Mouse (Mus musculus): ENCODE data around the gene Mcrip2. TPM values are rescaled to one million over a fixed set of nuclear protein-coding genes. Genes with fewer than 3 reads are reported as not detected.

Mcrip2 gene
- polyA plus RNA-seq, 1 experiment from 2014 or later, result 61.2 TPM

DNA sequence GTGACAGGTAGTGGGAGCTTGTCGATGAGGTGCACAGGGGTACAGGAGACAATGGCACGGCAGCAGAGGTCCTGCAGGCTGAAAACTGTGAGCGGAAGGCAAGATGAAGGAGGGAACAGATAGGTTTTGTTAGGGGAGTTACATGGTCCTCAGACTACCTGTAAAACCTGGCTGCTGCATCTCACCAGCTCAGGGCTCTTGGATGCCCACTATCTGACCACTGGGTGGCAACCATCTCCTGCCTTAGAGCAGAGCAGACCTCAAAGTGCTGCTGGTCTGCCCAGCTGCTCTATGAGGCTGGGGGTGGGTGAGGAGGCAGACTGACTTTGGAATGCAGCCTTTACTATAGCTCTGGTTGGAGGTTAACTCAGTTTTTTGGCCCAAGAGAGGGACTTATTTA lies 15.3 kb upstream of the Mcrip2 start:
- Histone ChIP-seq H3K9ac (ENCODE audit: low read length) (no peak overlapping the region), H3K36me3 (ENCODE audit: control insufficient read depth, insufficient read depth, low read length) (peaks cover 54% of the 10 kb centered on the region), H3K4me3 (ENCODE audit: low read depth, low read length) (no peak overlapping the region), H3K9me3 (ENCODE audit: control insufficient read depth, low read length) (no peaks in the 10 kb centered on the region), H3K4me2 (ENCODE audit: low read length) (no peak overlapping the region), H3K4me1 (replicated peaks; ENCODE audit: control insufficient read depth, insufficient read depth, low read length) (no peaks in the 10 kb centered on the region; the same call in 1 of the 2 replicates), H3K27ac (ENCODE audit: low read depth) (no peak overlapping the region), H3K27me3 (replicated peaks; ENCODE audit: control insufficient read depth, insufficient read depth, low read length) (no peaks in the 10 kb centered on the region)
- ATAC-seq (replicated peaks; ENCODE audit: low FRiP score, low TSS enrichment, low read depth) (no peak), DNase-seq (ENCODE audit: low spot score) (no peak)
- 90% methylated on average over 3 of the region's 3 CpGs for WGBS

DNA sequence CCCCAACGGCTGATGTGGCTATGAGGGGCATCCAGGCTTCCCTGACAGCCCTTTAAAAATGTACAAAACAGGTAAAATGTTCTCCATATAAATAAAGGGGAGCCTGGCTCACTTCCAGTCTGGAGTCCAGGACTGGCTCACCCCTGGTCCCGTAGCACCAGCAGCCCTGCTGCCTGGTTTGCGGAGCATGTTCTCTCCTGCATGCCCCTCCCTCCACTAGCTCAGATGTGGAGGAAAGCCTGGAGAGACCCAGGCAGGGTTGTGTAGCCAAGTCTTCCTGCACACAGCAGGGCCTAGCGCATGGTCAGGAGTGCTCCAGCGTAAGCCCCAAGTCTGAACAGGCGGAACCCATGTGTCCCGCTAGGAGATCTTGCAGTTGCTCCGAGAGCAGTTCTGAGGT lies 14.7 kb upstream of the Mcrip2 start:
- Histone ChIP-seq H3K9ac (ENCODE audit: low read length) (no peak overlapping the region), H3K36me3 (ENCODE audit: control insufficient read depth, insufficient read depth, low read length) (peaks cover 55% of the 10 kb centered on the region), H3K27ac (ENCODE audit: low read depth) (no peak overlapping the region), H3K4me1 (replicated peaks; ENCODE audit: control insufficient read depth, insufficient read depth, low read length) (no peaks in the 10 kb centered on the region; the same call in 1 of the 2 replicates), H3K4me2 (ENCODE audit: low read length) (no peak overlapping the region), H3K9me3 (ENCODE audit: control insufficient read depth, low read length) (no peaks in the 10 kb centered on the region), H3K4me3 (ENCODE audit: low read depth, low read length) (no peak overlapping the region), H3K27me3 (replicated peaks; ENCODE audit: control insufficient read depth, insufficient read depth, low read length) (no peaks in the 10 kb centered on the region)
- ATAC-seq (replicated peaks; ENCODE audit: low FRiP score, low TSS enrichment, low read depth) (no peak), DNase-seq (ENCODE audit: low spot score) (no peak)
- WGBS, result 82% methylated on average over 8 of the region's 8 CpGs

DNA sequence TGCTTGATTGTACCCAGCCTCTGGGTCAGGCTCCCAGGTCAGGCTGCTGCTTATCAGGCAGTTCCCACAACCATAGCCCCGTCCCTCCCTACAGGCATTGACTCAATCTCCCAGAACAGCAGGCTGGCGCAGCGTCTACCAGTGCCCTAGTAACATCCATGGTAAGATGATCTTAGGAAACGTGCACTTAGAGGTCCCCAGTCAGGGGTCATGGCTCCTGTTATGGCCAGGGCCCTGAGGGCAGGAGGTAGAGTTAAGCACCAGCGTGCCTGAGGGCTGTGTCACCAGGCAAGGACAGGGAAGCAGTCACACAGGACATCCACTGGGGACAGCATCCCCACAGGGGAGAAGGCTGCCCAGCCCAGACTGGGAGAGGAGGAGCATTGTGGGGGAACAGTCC lies 13.7 kb upstream of the Mcrip2 start:
- Histone ChIP-seq H3K4me1 (replicated peaks; ENCODE audit: control insufficient read depth, insufficient read depth, low read length) (no peaks in the 10 kb centered on the region; the same call in 1 of the 2 replicates), H3K36me3 (ENCODE audit: control insufficient read depth, insufficient read depth, low read length) (peaks cover 59% of the 10 kb centered on the region), H3K9me3 (ENCODE audit: control insufficient read depth, low read length) (no peaks in the 10 kb centered on the region), H3K9ac (ENCODE audit: low read length) (no peak overlapping the region), H3K27me3 (replicated peaks; ENCODE audit: control insufficient read depth, insufficient read depth, low read length) (no peaks in the 10 kb centered on the region), H3K27ac (ENCODE audit: low read depth) (no peak overlapping the region), H3K4me3 (ENCODE audit: low read depth, low read length) (no peak overlapping the region), H3K4me2 (ENCODE audit: low read length) (no peak overlapping the region)
- ATAC-seq (replicated peaks; ENCODE audit: low FRiP score, low TSS enrichment, low read depth) (no peak), DNase-seq (ENCODE audit: low spot score) (no peak)
- WGBS, result 33% methylated on average over 5 of the region's 5 CpGs

DNA sequence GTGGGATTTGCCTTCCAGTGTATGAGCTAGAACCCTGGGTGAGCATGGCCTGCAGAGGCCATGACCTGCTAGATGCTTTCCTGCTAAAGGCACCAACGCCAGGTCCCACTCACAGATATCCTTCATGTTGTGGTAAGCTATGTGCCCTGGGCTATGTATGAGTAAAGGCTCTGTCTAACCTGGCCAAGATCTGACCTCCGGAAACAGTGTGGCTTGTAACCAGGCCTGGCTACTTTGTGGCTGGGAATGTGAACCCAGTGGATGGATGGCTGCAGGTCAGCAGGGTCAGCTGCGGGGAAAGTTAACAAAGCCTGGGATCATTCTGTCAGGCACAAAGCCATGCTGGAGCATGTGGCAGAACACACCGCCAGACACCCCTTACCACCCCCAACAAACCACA lies 13.1 kb upstream of the Mcrip2 start:
- ATAC-seq (replicated peaks; ENCODE audit: low FRiP score, low TSS enrichment, low read depth) (no peak), DNase-seq (ENCODE audit: low spot score) (no peak)
- H3K27ac ChIP-seq (ENCODE audit: low read depth), result no peak overlapping the region
- H3K4me3 ChIP-seq (ENCODE audit: low read depth, low read length), result no peak overlapping the region
- WGBS, result 29% methylated on average over 4 of the region's 4 CpGs
- peaks cover 4% of the 10 kb centered on the region for H3K4me1 ChIP-seq (replicated peaks; ENCODE audit: control insufficient read depth, insufficient read depth, low read length)
- H3K36me3 ChIP-seq (ENCODE audit: control insufficient read depth, insufficient read depth, low read length), result peaks cover 56% of the 10 kb centered on the region
- no peak overlapping the region for H3K4me2 ChIP-seq (ENCODE audit: low read length)
- H3K9me3 ChIP-seq (ENCODE audit: control insufficient read depth, low read length), result no peaks in the 10 kb centered on the region
- H3K27me3 ChIP-seq (replicated peaks; ENCODE audit: control insufficient read depth, insufficient read depth, low read length), result no peaks in the 10 kb centered on the region
- no peak overlapping the region for H3K9ac ChIP-seq (ENCODE audit: low read length)

DNA sequence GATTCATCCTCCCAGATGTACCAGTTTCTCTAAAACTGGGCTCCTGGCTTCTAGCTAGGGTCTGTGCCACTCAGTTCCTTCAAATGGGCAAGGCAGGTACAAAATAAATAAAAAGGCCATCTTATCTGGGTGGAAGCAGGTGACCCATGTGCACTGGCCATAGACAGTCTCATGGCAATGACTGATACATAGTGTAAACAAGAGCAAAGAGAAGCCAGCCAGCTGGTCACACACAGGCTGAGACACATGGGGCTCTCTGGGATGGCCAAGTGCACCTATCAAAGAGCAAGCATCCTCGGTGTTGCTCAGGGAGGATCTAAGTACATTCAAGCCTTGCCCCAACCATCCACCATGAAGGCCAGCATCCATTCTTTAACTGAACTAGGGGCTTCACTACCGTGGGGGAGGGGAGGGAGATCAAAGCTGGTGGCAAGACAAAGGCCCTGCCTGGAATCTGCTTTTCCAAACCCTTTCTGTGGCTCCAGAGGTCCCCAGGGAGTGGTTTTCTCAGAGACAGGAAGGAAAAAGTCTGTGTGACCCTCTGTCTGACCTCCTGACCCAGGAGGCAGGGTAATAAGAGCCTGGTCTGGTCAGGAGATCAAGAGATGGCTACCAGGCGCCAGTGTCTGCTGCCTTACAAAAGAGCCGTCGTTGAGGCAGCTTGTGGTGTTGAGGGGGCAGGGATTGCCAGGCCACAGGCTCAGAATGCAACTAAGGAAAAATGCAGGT lies 12.5 kb upstream of the Mcrip2 start:
- 15% methylated on average over 5 of the region's 5 CpGs for WGBS
- Histone ChIP-seq H3K9ac (ENCODE audit: low read length) (no peak overlapping the region), H3K27me3 (replicated peaks; ENCODE audit: control insufficient read depth, insufficient read depth, low read length) (no peaks in the 10 kb centered on the region), H3K4me3 (ENCODE audit: low read depth, low read length) (no peak overlapping the region), H3K27ac (ENCODE audit: low read depth) (no peak overlapping the region), H3K36me3 (ENCODE audit: control insufficient read depth, insufficient read depth, low read length) (peaks cover 56% of the 10 kb centered on the region), H3K4me2 (ENCODE audit: low read length) (no peak overlapping the region), H3K4me1 (replicated peaks; ENCODE audit: control insufficient read depth, insufficient read depth, low read length) (peaks cover 10% of the 10 kb centered on the region), H3K9me3 (ENCODE audit: control insufficient read depth, low read length) (no peaks in the 10 kb centered on the region)
- ATAC-seq (replicated peaks; ENCODE audit: low FRiP score, low TSS enrichment, low read depth), result no peak
- no peak for DNase-seq (ENCODE audit: low spot score)

DNA sequence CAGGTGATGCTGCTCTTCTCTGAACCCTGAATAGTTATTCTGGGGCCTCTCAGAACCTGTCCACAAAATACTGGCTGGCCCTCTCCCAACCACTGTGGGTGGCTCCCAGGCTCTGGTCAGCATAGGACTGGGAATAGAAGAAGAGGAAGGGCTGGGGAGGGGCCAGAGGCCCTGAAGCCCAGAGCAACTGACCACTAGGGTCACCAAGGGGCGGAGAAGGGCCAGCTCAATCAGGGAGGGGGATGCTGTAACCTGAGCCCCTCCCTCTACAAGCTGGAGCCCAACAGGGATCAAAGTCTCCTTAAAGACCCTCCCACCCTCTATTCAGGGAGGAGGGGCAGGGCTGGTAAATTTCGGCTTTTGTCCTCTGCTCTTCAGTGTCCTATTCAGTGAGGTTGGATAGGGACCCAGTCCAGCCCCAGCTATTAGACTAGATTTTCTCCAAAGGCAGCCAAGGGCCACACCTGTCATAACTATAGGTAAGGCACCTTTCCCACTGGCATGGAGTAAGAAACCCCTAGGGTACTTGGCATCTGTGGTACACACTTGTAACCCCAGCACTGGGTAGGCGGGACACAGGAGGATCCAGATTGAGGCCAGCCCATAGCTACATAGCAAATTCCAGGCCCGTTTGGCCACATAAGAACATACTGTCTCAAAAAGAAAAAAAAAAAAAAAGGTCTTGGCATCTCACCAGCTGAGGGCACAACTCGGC lies 11.8 kb upstream of the Mcrip2 start, which contains the start of gene Wfikkn1:
TSS of gene Wfikkn1 (minus strand) at position 663 of the 715 bp plus-strand sequence.
- no peak for DNase-seq (ENCODE audit: low spot score)
- Histone ChIP-seq H3K36me3 (ENCODE audit: control insufficient read depth, insufficient read depth, low read length) (peaks cover 56% of the 10 kb centered on the region), H3K9me3 (ENCODE audit: control insufficient read depth, low read length) (no peaks in the 10 kb centered on the region), H3K4me2 (ENCODE audit: low read length) (no peak within 1 kb of the TSS), H3K4me1 (replicated peaks; ENCODE audit: control insufficient read depth, insufficient read depth, low read length) (peaks cover 14% of the 10 kb centered on the region), H3K4me3 (ENCODE audit: low read depth, low read length) (no peak within 1 kb of the TSS), H3K9ac (ENCODE audit: low read length) (no peak within 1 kb of the TSS), H3K27me3 (replicated peaks; ENCODE audit: control insufficient read depth, insufficient read depth, low read length) (no peaks in the 10 kb centered on the region), H3K27ac (ENCODE audit: low read depth) (no peak within 1 kb of the TSS)
- WGBS, result 39% methylated on average over 5 of the region's 5 CpGs
- no peak for ATAC-seq (replicated peaks; ENCODE audit: low FRiP score, low TSS enrichment, low read depth)

DNA sequence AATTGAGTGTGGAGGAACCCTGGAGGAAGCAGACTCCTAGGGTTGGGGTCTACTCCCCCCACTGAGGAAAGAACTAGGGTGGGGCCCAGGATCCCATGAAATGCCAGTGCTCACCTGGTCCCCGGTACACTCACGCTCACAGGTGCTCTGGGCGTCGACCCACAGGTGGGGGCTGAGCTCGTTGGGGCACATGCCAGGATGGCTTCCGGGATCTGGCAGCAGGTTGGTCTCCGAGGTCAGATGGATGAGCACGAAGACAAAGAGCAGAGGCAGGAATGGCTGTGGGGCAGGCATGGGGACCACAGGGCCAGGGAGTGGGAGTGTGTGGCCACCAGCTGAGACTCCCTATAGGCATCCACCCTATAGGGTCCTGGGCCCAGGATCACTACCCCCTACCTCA lies 11.2 kb upstream of the Mcrip2 start:
- no peak for DNase-seq (ENCODE audit: low spot score)
- no peak overlapping the region for H3K4me2 ChIP-seq (ENCODE audit: low read length)
- no peaks in the 10 kb centered on the region for H3K9me3 ChIP-seq (ENCODE audit: control insufficient read depth, low read length)
- peaks cover 14% of the 10 kb centered on the region for H3K4me1 ChIP-seq (replicated peaks; ENCODE audit: control insufficient read depth, insufficient read depth, low read length)
- no peak for ATAC-seq (replicated peaks; ENCODE audit: low FRiP score, low TSS enrichment, low read depth)
- no peak overlapping the region for H3K4me3 ChIP-seq (ENCODE audit: low read depth, low read length)
- H3K27ac ChIP-seq (ENCODE audit: low read depth), result no peak overlapping the region
- WGBS, result 79% methylated on average over 8 of the region's 8 CpGs
- H3K36me3 ChIP-seq (ENCODE audit: control insufficient read depth, insufficient read depth, low read length), result peaks cover 51% of the 10 kb centered on the region
- no peaks in the 10 kb centered on the region for H3K27me3 ChIP-seq (replicated peaks; ENCODE audit: control insufficient read depth, insufficient read depth, low read length)
- no peak overlapping the region for H3K9ac ChIP-seq (ENCODE audit: low read length)

DNA sequence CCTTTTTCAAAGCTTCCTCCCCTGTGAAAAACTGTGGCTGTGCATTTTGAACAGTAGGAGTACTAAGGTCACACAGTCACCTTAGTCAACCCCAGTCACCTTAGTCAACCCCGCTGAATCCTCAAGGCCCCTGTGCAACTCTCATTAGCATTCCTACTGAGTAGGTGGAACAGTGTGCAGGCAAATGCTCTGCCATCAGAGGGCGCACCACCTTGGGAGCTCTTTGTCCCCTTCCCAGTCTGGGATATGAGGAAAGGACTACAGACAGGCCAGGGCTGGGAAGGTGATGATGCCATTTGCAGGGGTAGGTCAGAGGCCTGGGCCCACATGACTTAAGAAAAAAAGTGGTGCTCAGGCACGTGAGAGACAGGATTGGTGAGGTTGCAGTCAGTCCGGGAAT lies 10.7 kb upstream of the Mcrip2 start:
- DNase-seq (ENCODE audit: low spot score) (no peak), ATAC-seq (replicated peaks; ENCODE audit: low FRiP score, low TSS enrichment, low read depth) (no peak)
- 56% methylated on average over 4 of the region's 4 CpGs for WGBS
- Histone ChIP-seq H3K4me3 (ENCODE audit: low read depth, low read length) (no peak overlapping the region), H3K4me2 (ENCODE audit: low read length) (no peak overlapping the region), H3K36me3 (ENCODE audit: control insufficient read depth, insufficient read depth, low read length) (peaks cover 46% of the 10 kb centered on the region), H3K27me3 (replicated peaks; ENCODE audit: control insufficient read depth, insufficient read depth, low read length) (no peaks in the 10 kb centered on the region), H3K9ac (ENCODE audit: low read length) (no peak overlapping the region), H3K27ac (ENCODE audit: low read depth) (no peak overlapping the region), H3K4me1 (replicated peaks; ENCODE audit: control insufficient read depth, insufficient read depth, low read length) (peaks cover 14% of the 10 kb centered on the region), H3K9me3 (ENCODE audit: control insufficient read depth, low read length) (no peaks in the 10 kb centered on the region)

All from intestine, embryonic 14.5 days (tissue).